Mouse (Mus musculus) embryonic facial prominence, embryonic 15.5 days (tissue): ENCODE measurements around the gene Rnft1. TPM values are rescaled to one million over a fixed set of nuclear protein-coding genes. Genes with fewer than 3 reads are reported as not detected.

Experiments
- ATAC-seq: fragments of 200-750 bp; cut with Nextera tagmentation; 2 replicates; pipeline ENCODE4 v1.8.0; 2017; ENCODE audit warnings: low read depth, moderate TSS enrichment; ENCODE audit not compliant: insufficient number of reproducible peaks, low FRiP score, low TSS enrichment
- H3K27ac ChIP-seq: fragments of 300-500 bp; sonication (generic); replicated peaks from 2 replicates; pipeline ENCODE4 v1.5.1; 2015; ENCODE audit warnings: mild to moderate bottlenecking, inconsistent platforms
- H3K27me3 ChIP-seq: fragments of 300-500 bp; sonication (generic); 2 replicates; pipeline ENCODE4 v1.6.1; 2015; ENCODE audit warnings: inconsistent platforms
- H3K36me3 ChIP-seq: fragments of 300-500 bp; sonication (generic); 2 replicates; pipeline ENCODE4 v1.6.1; 2015; ENCODE audit warnings: mild to moderate bottlenecking, inconsistent platforms
- H3K4me1 ChIP-seq: fragments of 300-500 bp; sonication (generic); 2 replicates; pipeline ENCODE4 v1.6.1; 2015; ENCODE audit warnings: inconsistent platforms
- H3K4me2 ChIP-seq: fragments of 300-500 bp; sonication (generic); replicated peaks from 2 replicates; pipeline ENCODE4 v1.6.1; 2015; ENCODE audit warnings: mild to moderate bottlenecking, inconsistent platforms
- H3K4me3 ChIP-seq: fragments of 300-500 bp; sonication (generic); replicated peaks from 2 replicates; pipeline ENCODE4 v1.5.1; 2015; ENCODE audit warnings: mild to moderate bottlenecking, inconsistent platforms
- H3K9ac ChIP-seq: fragments of 300-500 bp; sonication (generic); 2 replicates; pipeline ENCODE4 v1.6.1; 2015; ENCODE audit warnings: inconsistent platforms
- H3K9me3 ChIP-seq: fragments of 300-500 bp; sonication (generic); replicated peaks from 2 replicates; pipeline ENCODE4 v1.6.1; 2016; ENCODE audit warnings: inconsistent platforms
- WGBS: fragments of 180-500 bp; shearing (Covaris S2); methylation state at CpG from one replicate; pipeline ENCODE4 v1.1.7; 2015; 5-methylcytosine and 5-hydroxymethylcytosine counted together
- polyA plus RNA-seq: library from polyadenylated mRNA; unstranded; fragments of >200 nt; fragmentation: Nextera tagmentation; extraction: Ambion mirVana; gene quantifications from 2 replicates; pipeline ENCODE4 v1.2.1, GENCODE M21; 2015

Rnft1 gene
- polyA plus RNA-seq, 1 experiment from 2014 or later = 54.3 TPM

DNA sequence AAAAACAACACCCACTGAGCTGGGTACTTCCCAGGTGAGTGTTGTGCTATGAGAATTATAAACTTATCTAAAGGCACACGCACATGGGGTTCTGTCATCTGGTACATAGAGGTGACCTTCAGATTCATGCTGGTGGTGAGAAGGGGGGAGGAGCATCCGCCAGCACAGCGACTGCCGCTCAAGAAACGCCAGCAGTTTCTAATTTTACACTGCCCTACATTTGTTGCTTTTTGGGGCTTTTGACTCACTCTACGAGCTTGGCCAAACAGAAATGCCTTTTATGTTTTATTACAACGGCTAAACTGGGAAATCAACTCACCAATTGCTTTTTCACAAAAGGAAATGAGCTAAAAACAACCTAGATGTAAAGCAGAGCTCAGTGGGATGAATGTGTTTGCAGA, 11.7 kb upstream of the Rnft1 start:
- peak overlapping the region; percentile 79 for H3K27ac ChIP-seq
- H3K27me3 ChIP-seq = no peaks in the 10 kb centered on the region
- H3K4me2 ChIP-seq = peak overlapping the region; percentile 45
- no peaks in the 10 kb centered on the region for H3K9me3 ChIP-seq
- peak overlapping the region; percentile 28 for H3K4me3 ChIP-seq
- H3K9ac ChIP-seq = no peak overlapping the region
- WGBS = 11% methylated on average over 7 of the region's 7 CpGs
- H3K36me3 ChIP-seq = no peaks in the 10 kb centered on the region
- ATAC-seq = no peak
- peaks cover 18% of the 10 kb centered on the region for H3K4me1 ChIP-seq

DNA sequence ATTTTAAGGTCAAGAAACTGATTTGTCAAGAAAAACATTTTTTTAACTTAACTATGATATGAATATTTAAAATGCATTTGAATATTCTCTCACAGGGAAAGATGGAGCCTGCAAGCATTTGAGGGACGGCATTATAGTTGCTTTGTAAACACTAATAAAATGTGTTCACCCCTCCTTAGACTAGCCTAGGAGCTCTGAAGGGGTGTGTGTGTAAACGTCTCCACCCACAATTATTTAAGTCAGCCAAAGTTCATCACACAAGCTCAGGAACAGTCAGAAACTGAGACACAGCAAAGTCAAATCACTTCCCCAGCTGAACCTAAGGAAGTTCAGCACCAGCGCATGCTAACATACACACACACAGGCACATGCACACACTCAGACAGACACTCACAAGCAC, 10.9 kb upstream of the Rnft1 start:
- Histone ChIP-seq H3K9me3 (no peaks in the 10 kb centered on the region), H3K4me2 (peak overlapping the region; percentile 45), H3K4me3 (no peak overlapping the region; the same call in 1 of the 2 replicates), H3K4me1 (peaks cover 18% of the 10 kb centered on the region), H3K9ac (no peak overlapping the region), H3K36me3 (no peaks in the 10 kb centered on the region), H3K27me3 (no peaks in the 10 kb centered on the region), H3K27ac (peak overlapping the region; percentile 79; the same call in 1 of the 2 replicates)
- 29% methylated on average over 3 of the region's 3 CpGs for WGBS
- ATAC-seq = no peak

DNA sequence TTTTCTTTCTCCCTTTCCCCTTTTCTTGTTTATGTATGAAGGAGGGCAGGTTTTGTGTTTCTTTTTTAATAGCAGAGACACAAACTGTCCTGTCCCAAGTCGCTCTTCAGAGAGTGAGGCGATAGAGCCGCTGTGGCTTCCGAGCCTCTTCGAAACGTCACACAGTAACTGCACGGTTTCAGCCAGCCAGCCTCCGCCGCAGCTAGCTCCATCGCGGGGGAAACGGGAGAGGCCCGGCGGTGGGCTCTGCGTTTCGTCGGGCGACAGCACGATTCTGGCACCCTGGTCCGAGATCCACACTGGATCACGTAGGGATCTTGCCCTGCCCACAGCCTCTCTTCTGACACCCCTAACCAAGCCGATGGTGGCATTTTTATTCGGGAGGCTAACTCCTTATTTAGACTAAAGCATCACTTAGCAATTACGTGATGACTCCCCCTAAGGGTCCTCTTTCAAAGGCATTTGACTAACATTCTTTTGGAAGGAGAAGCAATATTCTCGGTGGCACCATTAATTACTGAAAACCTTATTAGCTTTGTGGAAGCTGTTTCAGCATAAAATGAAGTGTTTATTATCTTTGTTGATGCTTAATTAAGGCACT, 553 bp downstream of the Rnft1 start:
- under 1% methylated on average over 25 of the region's 25 CpGs for WGBS
- peak; percentile 42; the same call in 1 of the 2 replicates for ATAC-seq
- H3K36me3 ChIP-seq = peaks cover 7% of the 10 kb centered on the region; the same call in 1 of the 2 replicates
- peaks cover 8% of the 10 kb centered on the region for H3K4me1 ChIP-seq
- peak overlapping the region; percentile 78 for H3K4me3 ChIP-seq
- H3K9me3 ChIP-seq = no peaks in the 10 kb centered on the region
- H3K4me2 ChIP-seq = peak overlapping the region; percentile 70
- no peaks in the 10 kb centered on the region for H3K27me3 ChIP-seq
- H3K9ac ChIP-seq = peak overlapping the region; percentile 70
- peak overlapping the region; percentile 94 for H3K27ac ChIP-seq

DNA sequence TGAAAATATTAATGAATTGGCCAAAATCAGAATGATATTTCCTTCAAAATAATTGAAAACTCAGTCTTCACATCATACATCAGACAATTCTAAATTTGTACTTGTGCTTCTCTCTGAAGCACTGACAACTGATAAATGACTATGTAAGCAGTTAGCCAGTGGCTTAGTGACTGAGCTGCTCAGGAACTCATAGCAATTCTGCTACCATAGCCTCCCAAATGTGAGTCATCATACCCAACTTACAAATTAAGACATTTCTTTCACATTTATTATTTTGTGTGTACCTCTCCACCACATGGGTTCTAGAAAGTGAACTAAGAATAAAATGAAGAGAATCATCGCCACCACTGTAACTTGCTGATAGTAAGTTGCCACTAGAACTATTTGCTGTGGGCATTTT, 6.3 kb downstream of the Rnft1 start:
- no peak overlapping the region for H3K4me3 ChIP-seq
- WGBS = 94% methylated on average over 1 of the region's 1 CpGs
- H3K27ac ChIP-seq = no peak overlapping the region
- ATAC-seq = no peak
- H3K4me2 ChIP-seq = no peak overlapping the region
- no peak overlapping the region for H3K9ac ChIP-seq
- H3K36me3 ChIP-seq = peaks cover 33% of the 10 kb centered on the region
- H3K4me1 ChIP-seq = peaks cover 4% of the 10 kb centered on the region
- no peaks in the 10 kb centered on the region for H3K9me3 ChIP-seq
- H3K27me3 ChIP-seq = no peaks in the 10 kb centered on the region

DNA sequence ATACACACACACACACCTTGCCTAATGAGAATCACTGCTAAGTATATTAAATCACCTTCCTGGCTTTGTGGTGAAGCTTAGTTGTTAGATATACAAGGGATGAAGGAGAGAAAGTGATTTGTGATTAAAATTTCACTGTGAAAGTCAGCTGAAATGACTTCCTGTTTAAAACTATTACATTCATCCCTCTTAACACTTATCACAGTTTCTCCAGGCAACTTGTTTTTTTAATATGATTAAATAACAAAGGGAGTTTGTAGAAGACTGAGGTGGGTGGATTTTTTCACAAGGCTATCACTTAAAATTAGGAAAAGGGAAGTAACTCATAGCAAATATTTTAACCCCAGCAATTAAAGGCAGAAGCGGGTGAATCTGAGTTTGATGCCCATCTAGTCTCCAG, 12.9 kb downstream of the Rnft1 start:
- Histone ChIP-seq H3K4me3 (no peak overlapping the region), H3K27ac (no peak overlapping the region), H3K9me3 (no peaks in the 10 kb centered on the region), H3K4me2 (no peak overlapping the region), H3K4me1 (no peaks in the 10 kb centered on the region), H3K36me3 (peaks cover 37% of the 10 kb centered on the region), H3K9ac (no peak overlapping the region), H3K27me3 (no peaks in the 10 kb centered on the region)
- 89% methylated on average over 1 of the region's 1 CpGs for WGBS
- ATAC-seq = no peak

DNA sequence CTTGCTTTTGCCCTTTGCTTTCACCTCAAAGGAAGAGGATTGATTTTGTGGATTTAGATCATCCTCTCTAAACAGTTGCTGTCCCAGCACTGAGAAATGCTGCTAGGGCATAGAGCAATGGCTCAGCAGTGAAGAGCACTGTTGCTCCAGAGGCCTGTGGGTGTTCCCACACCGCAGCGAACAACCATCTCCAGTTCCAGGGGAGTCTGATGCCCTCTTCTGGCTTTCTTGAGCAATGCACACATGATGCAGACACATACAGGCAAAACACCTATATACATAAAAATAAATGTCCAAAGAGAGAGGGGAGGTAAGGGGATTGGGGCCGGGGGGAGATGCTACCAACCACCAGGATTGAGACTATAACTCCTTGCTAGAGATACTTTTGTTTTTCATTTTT, 13.5 kb downstream of the Rnft1 start:
- WGBS = 66% methylated on average over 3 of the region's 3 CpGs
- no peak overlapping the region for H3K4me3 ChIP-seq
- no peak overlapping the region for H3K9ac ChIP-seq
- H3K4me2 ChIP-seq = no peak overlapping the region
- H3K4me1 ChIP-seq = no peaks in the 10 kb centered on the region
- H3K27ac ChIP-seq = no peak overlapping the region
- no peaks in the 10 kb centered on the region for H3K9me3 ChIP-seq
- peaks cover 38% of the 10 kb centered on the region for H3K36me3 ChIP-seq
- H3K27me3 ChIP-seq = no peaks in the 10 kb centered on the region
- no peak for ATAC-seq

DNA sequence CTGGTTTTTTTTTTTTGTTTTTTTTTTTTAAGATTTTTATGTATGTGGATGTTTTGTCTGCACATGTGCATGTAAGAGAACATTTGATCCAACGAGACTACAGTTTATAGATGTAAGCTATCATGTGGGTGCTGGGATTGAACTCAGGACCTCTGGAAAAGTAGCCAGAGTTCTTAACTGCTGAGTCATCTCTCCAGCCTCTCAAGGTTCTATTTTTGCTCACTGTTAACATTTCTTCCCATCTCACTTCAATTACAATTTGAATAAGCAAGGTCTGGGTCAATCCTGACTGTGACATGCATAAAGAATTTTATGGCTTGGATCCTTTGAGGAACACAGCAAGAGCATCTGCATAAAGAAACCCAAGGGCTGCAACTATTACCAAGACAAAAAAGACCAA, 16.3 kb downstream of the Rnft1 start:
- Histone ChIP-seq H3K9ac (no peak overlapping the region), H3K9me3 (no peaks in the 10 kb centered on the region), H3K36me3 (peaks cover 48% of the 10 kb centered on the region)

DNA sequence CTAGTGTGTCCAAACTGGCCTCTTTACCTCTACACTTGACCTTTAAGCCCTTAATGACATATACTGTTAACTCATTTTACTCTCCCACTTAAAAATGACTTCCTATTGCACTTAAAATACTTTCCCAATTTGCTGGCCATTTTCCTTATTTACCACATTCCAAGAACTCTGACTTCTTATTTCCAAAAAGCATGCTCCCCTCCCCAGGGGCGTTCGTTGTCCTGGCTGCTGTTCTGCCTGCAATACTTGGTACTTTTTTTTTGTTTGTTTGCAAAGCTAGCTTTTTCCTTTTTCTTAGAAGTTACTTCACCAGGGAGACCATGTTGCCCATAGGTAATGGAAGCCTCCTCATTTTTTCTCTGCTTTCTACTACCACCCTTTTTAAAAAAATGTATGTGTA, 18.7 kb downstream of the Rnft1 start:
- Histone ChIP-seq H3K4me3 (no peak overlapping the region), H3K4me2 (no peak overlapping the region), H3K9me3 (no peaks in the 10 kb centered on the region), H3K4me1 (no peaks in the 10 kb centered on the region), H3K9ac (no peak overlapping the region), H3K36me3 (peaks cover 50% of the 10 kb centered on the region), H3K27me3 (no peaks in the 10 kb centered on the region), H3K27ac (no peak overlapping the region)
- WGBS = 80% methylated on average over 2 of the region's 2 CpGs
- ATAC-seq = no peak

More for the DNA sequence above, 16.3 kb downstream of the Rnft1 start:
- 85% methylated on average over 1 of the region's 1 CpGs for WGBS
- Histone ChIP-seq H3K4me2 (no peak overlapping the region), H3K4me1 (no peaks in the 10 kb centered on the region), H3K4me3 (no peak overlapping the region), H3K27ac (no peak overlapping the region), H3K27me3 (no peaks in the 10 kb centered on the region)
- no peak for ATAC-seq

DNA sequence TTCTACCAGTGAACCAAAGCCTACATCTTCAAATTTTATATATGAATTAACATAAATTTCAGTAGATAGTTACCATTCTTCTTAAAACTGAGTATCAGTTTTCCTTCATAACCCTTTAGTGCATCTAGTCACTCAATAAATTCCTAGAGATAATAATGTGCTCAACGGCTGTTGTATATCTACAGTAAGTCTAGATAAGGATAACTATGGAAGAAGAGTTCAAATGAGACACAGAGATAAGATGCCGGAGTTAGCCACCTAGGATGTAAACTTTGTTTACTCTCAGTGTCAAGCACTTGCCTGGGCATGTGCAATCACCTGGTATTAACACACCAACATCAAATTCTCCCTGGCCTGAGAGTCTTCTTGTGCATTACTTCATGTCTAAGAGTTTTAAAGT, 22.9 kb downstream of the Rnft1 start:
- ATAC-seq = no peak
- no peak overlapping the region for H3K4me2 ChIP-seq
- no peak overlapping the region for H3K9ac ChIP-seq
- H3K4me3 ChIP-seq = no peak overlapping the region
- H3K27me3 ChIP-seq = no peaks in the 10 kb centered on the region
- H3K9me3 ChIP-seq = no peaks in the 10 kb centered on the region
- no peak overlapping the region for H3K27ac ChIP-seq
- WGBS = 86% methylated on average over 2 of the region's 2 CpGs
- H3K4me1 ChIP-seq = no peaks in the 10 kb centered on the region
- H3K36me3 ChIP-seq = peaks cover 74% of the 10 kb centered on the region

DNA sequence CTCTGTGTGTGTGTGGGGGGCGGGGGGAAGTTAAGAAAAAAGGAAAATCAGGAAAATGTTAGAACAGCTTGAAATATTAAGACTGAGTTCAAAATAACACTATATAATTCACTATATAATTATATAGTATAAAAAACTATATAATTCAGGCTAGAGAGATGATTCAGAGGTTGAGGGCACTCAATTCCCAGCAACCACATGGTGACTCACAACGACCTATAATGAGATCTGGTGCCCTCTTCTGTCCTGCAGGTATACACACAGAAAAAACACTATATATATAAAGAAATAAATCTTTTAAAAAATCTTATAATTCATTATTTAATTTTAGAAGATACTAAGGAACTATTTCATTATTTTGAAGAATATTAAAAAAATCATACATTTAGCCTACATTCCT, 23.5 kb downstream of the Rnft1 start:
- H3K4me2 ChIP-seq = no peak overlapping the region
- no peaks in the 10 kb centered on the region for H3K9me3 ChIP-seq
- peaks cover 71% of the 10 kb centered on the region for H3K36me3 ChIP-seq
- H3K27me3 ChIP-seq = no peaks in the 10 kb centered on the region
- H3K4me3 ChIP-seq = no peak overlapping the region
- ATAC-seq = no peak
- H3K27ac ChIP-seq = no peak overlapping the region
- 87% methylated on average over 2 of the region's 2 CpGs for WGBS
- H3K4me1 ChIP-seq = no peaks in the 10 kb centered on the region
- H3K9ac ChIP-seq = no peak overlapping the region

DNA sequence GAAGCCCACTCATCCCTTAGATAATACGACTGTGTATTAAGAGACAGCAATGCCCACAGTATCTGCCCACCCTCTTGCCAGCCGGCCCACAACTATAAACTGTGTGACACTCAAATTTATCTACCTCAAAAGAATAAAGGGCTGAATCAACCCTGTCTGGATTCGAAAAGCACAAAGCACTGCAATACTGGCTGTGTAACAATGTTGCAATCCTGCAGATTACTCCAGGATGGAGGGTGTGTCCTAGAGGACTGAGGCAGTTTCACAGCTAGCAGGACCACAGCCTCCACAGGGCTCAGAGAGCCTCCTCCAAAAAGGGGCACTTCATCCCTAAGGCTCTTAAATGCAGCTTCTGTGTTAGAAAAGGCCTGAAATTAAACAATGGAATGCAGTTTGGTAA, 32.2 kb downstream of the Rnft1 start:
- no peaks in the 10 kb centered on the region for H3K27me3 ChIP-seq
- H3K4me1 ChIP-seq = no peaks in the 10 kb centered on the region
- H3K4me3 ChIP-seq = no peak overlapping the region
- H3K9ac ChIP-seq = no peak overlapping the region
- H3K27ac ChIP-seq = no peak overlapping the region
- H3K9me3 ChIP-seq = no peaks in the 10 kb centered on the region
- no peak overlapping the region for H3K4me2 ChIP-seq
- peaks cover 55% of the 10 kb centered on the region for H3K36me3 ChIP-seq
- ATAC-seq = no peak
- 89% methylated on average over 3 of the region's 3 CpGs for WGBS

DNA sequence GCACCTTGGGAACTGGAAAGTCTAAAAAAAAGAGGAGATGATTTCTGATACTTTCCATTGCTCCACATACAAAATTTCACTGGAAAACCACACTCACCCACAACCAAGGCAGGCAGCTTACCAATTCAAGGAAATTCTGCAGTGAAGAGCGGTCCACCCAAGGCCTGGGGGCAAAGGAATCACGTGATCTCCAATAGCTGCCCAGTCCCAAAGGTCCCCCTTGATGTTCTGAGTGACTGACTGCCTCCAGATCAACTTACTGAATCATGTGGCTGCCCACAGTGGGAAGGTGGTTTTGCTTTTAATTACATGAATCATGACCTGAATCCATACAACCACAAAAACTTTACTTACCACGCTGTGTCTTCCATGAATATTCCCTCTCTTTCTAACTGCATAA, 32.8 kb downstream of the Rnft1 start:
- Histone ChIP-seq H3K36me3 (peaks cover 56% of the 10 kb centered on the region), H3K27ac (no peak overlapping the region), H3K4me3 (no peak overlapping the region), H3K9ac (no peak overlapping the region), H3K9me3 (no peaks in the 10 kb centered on the region), H3K4me1 (no peaks in the 10 kb centered on the region), H3K27me3 (no peaks in the 10 kb centered on the region), H3K4me2 (no peak overlapping the region)
- 66% methylated on average over 3 of the region's 3 CpGs for WGBS
- no peak for ATAC-seq
